Mouse (Mus musculus) retina, postnatal 7 days (tissue): ENCODE measurements at regions not wholly inside any gene's neighbourhood (a gene's known extent, or its start where the extent isn't known, plus 50 kb on each side); places are given as distances from the start of the nearest gene placed in this dataset.
"Not testable (repeated sequence)": the region's sequence is repeated elsewhere in the genome, so short reads cannot be mapped to it uniquely, and the experiment has no call there.

Source experiments
- DNase-seq: peaks from one replicate; pipeline ENCODE4 v3.0.0-alpha.2; 2012; ENCODE audit warnings: low read depth, low spot score

DNA sequence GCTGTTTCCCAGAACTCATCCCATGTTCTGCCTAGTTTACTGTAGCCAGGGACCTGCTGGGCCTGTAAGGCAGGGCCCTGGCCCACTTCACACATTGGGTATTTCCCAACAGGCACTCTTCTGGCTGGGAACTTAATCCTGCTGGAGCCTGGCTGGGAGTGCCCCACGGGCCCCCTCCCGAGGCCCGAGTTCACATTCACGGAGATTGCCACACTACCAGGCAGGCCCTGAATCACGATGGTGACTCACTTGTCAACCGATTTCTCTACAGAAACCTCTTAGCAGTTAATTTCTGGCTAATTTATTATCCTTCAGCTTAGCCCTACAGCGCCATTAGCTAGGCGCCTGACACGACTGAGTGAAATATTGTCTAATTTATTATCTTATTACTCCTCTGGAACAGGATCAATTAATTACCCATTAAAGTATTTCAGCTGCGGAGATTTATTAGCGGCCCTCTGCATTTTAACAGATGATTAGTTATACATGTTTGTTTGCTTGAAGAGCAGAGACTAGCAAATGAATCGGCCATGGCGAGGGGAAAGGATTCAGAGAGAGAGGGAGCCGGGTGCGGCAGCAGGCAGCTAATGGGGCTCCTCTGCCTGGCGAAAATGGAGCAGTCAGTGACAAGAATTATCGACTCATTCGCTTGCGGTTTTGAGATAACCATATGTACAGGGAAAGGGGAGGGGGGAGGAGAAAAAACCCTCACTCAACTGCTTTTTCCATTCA is 229.7 kb upstream of the Zfp703 start:
- no peak for DNase-seq

DNA sequence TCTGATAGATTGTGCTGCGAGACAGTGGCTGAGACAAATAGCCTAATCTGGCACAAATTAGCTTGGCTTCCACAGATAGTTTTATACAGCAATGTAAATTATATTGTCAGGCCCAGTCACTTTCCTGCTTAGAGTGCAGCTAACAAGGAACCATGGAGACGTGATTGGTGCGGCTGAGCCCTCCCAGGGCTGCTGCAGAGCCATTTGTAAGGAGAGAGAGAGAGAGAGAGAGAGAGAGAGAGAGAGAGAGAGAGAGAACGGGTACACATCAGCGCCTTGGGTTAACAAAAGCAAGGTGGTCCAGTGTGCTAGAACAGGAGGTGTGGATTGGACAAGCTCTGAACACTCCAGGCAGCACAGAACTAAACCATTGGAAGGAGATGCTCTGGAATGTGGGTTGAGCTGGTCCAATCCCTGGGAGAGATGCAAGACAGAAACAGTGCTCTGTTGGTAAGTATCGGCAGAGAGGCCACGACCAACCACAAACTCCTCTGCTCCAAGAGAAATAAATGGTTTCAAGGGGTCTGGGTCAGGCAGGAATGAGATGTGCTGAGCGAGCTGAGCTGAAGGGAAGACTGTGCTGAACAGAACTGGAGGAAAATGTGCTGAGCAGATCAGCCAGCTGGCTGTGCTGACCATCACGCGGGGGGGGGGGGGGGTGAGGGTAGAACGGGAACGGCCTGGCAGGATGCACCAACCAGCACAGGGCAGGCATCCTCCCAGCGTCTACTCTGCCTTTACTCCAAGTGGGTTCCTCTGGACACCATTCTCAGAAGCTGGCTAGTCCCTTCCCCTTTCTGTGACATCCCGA is 228.8 kb upstream of the Zfp703 start:
- no peak for DNase-seq

DNA sequence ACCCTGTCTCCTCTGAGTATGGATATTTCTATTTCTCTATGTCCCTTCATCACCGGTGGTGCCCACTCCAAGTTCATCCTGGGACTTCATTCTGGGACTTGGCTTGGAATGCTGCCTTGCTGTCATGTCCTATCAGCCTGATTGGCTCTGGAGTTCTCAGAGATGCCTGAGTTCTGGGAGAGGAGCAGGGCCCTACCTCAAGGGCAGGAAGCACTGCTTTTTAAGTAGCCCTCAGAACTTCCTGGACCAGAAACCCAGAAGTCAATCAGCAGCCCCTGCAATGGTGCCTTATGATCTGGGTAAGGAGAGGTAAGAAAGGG is 228.2 kb upstream of the Zfp703 start:
- DNase-seq = no peak

DNA sequence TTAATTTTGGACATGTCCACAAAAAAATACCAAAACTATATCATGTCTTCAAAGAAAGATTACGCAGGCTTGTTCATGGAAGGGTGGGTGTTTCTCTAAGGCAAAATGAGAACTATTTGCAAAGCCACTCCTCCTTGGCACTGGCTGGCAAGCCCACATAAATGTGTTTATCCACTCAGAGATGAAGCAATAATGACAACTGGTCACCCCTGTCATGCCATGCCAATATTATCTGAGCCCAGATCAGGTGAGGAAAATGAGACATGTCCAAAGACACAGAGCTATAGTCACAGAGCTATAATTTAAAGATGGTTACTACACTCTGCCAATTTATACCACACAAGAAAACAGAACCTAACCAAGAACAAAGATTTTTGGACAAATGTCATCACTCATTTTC is 227.0 kb upstream of the Zfp703 start:
- DNase-seq = no peak

DNA sequence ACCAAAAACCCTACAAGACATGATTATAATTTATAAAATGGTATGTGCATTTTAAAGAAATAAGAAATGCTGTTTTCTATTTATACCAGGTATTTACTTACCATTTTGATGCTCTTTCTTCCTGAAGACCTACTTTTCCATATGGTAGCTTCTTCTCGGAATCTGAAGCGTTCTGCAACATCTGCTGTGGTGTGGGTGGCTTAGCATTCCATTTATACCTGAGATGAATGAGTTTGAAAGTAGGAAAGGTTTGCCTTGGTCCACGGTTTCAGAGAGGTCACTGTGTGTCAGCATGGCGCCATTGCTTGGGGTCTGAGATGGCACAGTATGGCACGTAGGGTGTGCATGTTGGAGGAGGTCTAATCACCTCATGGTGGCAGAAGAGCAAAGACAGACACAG is 225.5 kb upstream of the Zfp703 start:
- DNase-seq = no peak

DNA sequence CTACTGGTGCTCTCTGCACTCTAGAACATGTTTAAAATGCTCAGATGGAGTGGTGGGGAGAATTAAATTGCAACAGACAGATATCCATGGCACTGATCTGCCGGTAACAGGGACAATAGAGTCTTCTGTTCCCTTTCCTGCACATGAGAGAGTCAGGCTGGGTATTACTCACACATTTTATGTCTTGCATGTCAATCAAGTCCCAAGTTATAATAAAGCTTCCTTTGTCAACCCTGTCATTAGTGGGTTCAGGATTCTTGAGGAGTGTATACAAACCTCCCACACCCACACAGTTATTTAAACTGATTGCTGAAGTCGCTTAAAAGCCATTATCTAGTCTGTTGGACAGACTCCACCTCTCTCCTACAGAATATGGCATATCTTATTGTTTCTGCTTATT is 220.7 kb upstream of the Zfp703 start:
- no peak for DNase-seq

DNA sequence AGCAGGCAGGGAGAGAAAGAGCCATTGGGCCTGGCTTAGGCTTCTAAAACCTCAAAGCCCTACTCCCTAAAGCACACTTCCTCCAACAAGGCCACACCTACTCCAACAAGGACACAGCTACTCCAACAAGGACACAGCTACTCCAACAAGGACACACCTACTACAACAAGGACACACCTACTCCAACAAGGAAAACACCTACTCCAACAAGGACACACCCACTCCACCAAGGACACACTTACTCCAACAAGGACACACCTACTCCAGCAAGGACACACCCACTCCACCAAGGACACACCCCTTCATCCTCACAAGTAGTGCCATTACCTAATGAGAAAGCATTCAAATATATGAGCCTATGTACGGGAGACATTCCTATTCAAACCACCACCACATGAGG is 216.4 kb upstream of the Zfp703 start:
- DNase-seq = no peak

DNA sequence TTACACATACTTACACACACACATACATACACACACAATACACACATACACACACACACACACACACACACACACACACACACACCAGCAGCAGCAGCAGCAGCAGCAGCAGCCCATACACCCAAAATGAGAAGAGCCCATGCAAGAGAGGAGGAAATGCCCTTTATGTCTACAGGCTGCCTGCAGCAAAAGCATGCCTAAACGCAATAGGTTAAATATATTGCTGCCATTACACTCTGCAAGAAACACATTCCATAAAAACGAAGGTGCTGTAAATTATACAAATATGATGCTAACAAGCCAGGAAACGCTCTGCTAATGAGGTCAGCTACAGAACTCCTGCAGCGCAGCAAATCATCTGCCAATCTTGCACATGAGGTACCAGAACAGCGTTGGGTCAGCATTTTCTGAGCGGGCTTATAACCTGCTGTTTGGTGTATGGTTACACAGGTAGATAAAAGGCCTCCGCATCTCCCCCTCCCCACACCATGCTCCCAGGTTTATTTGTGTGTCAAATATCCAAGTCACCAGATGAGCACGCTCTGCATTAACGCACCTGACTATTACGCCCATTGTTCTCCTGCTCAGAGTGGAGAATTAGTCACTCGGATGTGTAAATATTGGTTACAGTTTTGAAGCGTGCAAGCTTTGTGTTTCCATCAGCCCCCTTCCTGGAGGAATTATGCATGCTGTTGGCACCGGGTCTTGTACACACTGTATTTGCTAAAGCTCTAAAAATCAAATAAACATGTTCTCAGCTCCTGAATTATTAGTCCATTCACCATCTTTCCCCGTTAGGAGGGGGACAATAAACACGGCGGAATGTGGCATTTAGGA is 214.0 kb upstream of the Zfp703 start:
- no peak for DNase-seq

DNA sequence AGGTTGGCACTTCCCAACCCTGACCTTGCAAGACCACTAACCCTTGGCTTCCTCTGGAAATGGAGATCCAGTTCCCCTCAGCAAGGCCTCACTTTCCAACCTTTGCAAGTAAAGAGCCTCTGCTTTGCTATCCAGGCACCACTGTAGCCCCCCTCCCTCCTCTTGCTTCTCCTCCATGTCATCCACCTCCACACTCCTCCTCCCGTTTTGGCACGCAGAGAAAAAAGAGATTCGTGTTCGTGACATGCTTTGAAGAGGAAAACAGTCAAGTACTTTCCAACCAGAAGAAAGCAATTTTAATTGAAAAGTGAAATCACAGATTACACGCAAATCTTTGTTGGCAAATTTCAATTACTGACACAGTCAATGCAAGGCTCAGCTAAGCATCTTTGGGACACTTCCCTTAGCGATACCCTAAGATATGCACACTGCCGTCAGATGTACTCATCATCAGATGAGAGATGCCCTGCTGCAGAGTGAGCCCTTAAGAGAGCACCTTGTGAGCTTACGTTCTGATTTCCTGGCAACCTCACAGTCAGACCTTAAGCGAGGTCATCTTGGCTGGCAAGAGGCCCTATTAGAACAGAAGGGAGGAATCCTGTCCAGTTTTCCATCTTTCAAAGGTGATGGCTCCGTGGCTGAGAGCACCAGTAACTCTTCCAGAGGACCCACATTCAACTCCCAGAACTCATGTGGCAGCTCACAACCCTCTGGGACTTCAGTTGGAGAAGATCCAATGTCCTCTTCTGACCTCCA is 208.5 kb upstream of the Zfp703 start:
- no peak for DNase-seq

DNA sequence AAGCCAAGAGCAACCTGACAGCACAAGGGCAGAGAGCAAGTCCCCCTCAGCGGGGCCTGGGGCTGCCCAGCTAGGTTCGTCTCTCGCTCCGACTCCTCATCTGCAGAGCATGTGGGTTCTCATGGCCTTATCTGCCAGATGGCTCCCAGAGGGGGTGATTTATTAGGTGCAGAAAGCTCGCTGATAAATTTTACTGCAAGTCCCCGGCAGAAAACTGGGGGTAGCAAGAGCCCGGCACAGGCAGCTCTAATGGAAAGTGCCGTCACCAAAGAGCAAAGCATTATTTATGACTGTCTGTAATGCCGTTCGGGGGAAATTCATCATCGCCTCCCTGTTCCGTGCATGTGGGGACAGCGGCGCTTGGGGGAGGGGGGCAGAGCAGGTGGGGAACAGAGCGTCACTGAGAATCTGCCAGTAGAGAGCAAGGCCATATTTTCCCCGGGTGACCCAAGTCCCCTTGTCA is 206.7 kb upstream of the Zfp703 start:
- DNase-seq = no peak

DNA sequence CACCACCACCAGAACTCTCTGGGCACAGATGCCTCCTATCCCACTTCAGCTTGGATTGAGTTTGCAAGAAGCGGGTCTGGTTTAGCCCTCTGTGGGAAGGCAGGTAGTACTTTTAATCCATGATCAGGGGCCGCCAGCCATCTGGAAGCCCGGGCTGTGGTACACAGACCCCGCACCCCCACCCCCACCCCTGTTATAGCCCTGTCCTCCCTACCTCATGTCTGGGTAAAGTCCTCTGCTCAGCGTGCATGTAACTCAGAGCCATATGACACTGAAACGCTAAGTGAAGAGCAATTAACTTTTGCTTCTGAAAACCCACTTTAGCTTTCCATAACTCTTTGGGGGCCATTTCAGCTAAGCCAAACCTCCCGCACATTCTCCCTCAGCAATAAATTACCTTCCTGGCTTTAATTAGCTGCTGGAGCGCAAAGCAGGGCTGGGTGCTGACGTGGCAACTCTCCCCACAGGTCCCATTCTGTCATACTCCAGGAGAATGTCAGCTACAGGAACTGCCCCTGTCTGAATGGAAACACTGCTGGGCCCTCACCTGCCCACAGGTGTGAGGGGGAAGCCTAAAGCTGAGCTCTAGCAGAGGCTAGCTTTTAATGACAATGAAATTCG is 198.1 kb upstream of the Zfp703 start:
- no peak for DNase-seq

DNA sequence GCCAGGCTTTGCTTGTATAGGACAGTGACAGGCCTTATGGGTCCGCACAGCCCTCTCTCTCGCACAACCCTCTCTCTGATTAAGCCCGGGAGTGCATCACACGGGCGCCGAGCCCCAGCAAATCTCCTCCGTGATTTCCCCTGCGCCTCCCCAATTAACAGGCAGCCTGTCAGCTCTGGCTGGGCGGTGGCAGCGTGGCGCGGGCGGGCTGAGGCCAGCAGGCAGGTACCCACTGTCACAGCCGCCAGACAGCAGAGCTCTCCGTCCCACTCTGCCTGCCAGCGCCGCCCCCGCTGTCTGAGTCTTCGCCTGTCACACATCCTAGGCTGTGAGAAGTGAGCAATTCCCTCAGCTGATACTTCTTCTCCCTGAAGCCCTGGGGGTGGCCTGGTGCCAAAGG is 196.6 kb upstream of the Zfp703 start:
- DNase-seq = no peak

DNA sequence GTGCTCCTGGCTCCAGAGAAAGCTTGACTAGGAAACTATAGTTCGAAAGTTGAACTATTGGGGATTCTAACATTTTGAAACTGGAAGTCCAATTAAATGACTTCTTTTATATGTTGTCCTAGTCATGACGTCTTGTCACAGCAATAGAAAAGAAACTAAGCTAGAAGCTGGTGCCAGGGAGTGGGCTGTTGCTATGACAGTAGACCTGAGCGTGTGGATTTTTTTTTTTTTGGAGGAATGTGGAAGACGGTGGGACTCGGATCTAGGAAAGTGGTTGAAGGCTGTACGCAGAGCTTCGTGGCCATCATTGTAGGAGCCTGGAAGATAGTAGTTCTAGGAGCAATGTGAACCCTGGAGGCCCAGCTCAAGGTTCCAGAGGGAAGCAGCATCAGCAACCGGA is 194.2 kb upstream of the Zfp703 start:
- DNase-seq = not testable (repeated sequence)

DNA sequence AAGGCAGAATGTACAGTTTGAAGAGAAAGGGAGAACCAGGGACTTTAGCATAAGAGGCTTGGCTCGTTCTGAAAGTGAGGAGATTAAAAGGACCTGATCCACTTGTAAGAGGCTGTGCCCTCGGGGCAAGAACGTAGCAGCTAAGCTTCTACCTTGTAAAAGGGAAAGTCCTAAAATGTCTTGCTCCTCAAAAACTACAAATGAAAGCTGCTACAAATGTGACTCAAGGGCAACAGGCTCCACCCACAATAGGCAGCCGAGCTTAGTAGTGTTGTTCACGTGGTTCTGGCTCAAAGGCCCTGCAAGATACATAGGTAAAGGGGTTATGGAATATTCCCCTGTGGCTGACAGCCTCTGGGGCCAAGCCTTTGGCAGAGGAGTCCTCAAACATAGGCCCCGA is 192.7 kb upstream of the Zfp703 start:
- no peak for DNase-seq

DNA sequence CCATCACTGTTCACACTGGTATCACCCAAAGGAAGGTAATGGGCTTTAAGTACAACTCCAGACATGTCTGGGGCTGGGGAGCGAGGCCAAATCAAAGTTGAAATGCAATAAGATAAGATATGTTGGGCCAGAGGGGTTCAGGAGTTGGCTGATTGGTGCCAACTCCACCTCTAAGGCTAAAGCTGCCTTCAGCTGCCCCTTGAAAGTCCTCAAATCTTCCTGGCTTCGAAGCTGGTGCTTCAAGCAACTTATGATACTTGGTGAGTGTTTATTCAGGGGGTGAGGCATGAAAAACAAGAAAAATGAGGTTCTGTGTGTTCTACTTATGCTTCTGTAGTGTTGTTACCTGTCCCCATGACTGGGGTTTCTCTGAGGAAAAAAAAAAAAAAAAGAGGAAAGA is 185.3 kb upstream of the Zfp703 start:
- no peak for DNase-seq

DNA sequence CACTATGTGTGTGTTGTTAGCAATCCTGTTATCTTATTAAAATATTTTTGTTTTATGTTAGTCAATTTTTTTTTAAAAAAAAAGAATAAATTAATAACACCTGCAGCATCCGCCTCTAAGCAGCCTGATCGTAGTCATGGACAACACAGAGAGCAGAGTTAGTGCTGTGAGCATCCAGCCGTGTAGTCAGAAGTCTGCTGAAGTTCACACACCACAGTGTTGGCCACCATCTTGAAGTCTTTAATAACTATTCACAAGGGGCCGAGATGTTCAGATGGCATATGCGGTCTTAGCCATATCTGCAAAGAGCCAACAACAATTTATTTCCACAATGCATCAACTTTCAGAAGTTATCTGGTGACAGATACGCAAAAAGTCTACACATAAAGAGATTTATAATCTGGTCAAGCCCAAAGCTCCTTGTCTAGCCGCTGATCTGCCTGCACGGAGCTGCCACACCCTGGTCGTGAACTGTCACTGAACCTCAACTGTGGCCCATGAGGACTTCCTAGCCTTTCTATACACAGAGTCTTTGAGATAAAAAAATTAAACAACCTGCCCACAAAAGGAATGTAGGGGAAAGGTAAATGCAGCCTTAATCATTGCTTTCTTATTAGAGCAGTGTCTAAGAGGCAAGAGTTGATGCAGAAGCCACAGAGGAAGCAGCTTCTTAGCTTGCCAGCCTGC is 183.4 kb upstream of the Zfp703 start:
- DNase-seq = no peak

DNA sequence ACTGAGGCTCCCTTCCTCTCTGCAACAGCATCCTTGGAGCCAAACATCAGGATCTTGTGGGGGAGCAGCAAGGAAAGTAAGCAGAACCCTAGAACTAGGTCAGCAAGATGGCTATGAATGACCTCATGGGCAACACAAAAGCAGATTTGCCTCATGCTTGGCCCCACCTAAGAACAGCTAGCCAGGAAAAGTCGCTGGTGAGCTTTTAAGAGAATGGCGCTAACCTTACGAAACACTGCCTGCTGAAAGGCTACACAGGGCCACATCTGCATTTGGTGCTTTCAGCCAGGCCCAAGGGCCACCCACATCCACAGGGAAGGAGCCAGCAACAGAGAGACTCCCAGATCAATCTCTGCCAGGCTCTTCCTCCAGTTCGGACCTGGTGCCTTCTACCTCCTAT is 182.7 kb upstream of the Zfp703 start:
- no peak for DNase-seq

DNA sequence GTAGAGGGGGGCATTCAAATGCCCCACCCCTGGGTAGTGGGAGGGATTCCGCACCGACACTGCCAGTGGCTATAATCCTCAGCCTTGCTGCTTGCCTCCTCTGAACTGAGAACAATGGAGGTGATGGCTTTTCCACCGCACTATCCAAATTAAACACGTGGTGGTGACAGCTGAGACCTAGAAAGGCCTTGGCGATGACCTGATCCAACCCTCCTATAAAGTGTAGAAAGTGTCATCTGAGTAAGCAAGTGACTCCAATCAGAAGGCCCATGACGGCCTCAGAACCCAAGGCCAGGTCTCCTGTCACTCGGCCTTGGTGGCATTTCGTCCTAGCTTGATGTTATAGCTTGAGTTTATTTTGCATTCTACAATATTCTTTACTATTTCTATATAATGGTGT is 181.5 kb upstream of the Zfp703 start:
- DNase-seq = no peak

DNA sequence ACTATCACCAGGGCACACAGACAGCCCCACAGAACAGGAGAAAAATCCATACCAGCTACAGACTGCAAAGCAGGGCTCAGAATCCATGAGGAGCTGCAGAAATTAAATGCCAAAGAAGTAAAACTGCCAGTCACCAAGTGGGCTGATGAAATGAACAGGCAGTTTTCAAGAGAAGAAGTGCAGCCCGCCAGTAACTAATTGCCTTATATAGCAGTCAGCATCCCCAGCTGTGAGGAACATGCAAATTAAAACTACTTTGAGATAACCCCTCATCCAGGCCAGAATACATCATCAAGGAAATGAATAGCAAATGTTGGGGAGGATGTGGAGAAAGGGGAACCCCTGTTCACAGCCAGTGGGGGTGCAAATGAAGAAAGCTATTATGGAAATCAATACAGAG is 177.3 kb upstream of the Zfp703 start:
- DNase-seq = no peak

DNA sequence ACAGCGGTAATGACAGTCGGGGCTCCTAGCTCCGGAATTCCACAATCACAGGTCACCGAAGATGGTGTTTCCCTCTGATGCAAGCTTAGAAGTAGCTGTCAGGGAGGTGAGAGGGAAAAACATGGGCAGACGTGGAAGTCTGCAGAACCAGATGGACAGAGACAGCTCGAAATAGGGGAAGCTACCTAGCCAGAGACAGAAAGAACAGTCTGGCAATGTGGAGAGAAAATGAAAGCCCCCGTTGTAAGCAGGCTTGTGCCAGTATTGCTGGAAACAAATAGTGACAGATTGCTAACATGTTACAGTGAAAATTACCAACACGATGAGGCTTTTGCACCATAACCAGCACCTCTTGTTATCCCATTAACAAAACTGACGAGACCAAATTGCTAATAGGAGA is 173.0 kb upstream of the Zfp703 start:
- no peak for DNase-seq

DNA sequence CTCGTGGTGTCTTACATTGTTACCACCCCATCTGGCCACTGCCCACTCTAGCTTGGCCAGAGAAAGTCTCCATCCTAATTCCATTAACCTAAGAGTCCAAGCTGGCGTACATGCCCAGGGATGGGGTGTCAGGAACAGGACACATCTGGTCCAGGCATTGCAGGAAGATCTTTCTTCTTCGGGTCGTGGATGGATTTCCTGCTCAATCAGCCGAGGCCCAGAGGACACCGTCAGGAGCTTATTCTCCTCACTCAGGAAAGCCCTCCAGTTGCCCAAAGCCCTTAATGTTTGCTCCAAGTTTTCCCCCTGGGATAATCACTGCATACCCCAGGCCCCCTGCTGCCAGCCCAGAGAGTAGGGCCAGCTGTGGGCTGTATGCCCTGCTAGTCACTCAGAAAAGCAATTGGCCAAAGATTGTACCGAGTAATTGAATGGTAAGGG is 172.2 kb upstream of the Zfp703 start:
- no peak for DNase-seq
